Mouse (Mus musculus): ENCODE data around the gene Nphs2.
"Not testable (repeated sequence)": the region's sequence is repeated elsewhere in the genome, so short reads cannot be mapped to it uniquely, and the experiment has no call there.

Gene Nphs2

DNA sequence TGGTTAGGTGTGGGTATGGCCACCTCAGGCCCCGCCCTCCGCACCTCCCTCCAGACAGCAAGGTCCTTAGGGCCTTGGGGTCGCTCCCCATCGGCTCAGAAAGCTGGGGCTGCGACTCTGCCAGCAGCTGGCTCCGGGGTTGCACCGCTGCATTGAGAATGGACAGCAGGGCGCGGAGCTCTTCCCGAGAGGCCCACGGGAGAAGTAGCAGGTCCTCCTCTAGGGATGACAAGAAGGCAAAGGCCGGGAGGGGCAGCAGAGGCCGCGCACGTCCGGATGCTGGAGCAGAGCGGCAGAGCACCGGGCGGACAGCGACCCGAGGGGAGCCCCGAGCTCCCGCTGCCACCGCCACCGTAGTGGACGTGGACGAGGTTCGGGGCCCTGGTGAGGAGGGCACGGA, at the start of gene Nphs2:
Gene Nphs2 (plus strand): TSS at position 98 of the 400 bp plus-strand sequence.
- DNase-seq = peak; percentile 29 to 43

DNA sequence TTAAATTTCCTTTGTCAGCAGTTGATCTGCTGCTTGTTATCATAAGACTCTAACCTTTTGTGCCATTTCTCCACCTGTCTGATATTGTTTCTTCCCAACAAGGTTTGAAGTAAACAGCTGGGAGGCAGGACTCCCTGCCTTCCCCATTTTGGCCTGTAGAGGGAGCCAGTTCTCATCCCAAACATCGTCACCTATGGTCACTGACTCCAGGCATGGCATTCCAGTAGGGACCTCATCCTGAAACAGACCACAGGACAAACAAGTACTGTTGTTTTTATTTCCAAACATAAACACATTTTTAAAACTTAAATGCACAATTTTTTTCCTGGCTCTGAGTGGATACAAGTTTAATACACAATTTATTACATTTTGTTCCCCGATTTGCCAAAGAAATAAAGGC, 47.2 kb upstream of the Nphs2 start:
- peak; percentile 66 to 72 for DNase-seq

DNA sequence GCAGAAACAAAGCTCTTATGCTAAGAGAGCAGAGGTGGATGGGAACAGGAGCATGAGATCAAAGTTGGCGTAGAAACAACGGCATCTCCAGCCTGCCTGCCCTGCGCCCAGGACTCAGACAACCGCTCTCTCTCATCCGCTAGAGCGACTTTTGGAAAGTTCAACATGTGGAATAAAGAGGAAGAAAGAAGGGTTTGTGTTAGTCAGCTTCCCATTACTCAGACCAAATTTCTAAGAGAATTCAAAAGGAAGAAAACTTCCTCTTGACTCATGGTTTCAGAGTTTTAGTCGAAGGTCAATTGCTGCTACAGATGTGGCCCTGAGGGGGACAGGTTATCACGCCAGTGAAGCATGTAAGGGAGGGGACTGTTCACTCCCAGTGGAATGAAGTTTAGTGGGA, 46.6 kb upstream of the Nphs2 start:
- DNase-seq = no peak

DNA sequence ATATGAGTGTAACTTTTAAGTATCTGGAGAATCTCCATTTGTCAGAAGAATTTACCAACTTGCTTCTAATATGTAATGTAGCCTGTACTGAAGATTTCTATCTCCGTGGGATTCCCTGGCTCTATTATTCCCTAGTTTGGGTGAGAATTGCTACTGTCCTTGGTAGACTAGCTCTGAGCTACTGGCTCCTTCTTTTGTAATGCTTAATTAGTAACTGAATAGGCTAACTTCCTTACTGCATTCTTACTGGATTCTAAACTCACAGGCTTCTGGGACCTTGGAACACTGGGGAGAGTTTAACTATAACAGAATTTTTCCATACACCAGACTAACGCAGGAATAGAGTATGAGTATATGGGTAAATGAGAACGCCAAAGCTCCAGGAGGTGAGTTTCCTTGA, 42.0 kb upstream of the Nphs2 start:
- not testable (repeated sequence) for DNase-seq

DNA sequence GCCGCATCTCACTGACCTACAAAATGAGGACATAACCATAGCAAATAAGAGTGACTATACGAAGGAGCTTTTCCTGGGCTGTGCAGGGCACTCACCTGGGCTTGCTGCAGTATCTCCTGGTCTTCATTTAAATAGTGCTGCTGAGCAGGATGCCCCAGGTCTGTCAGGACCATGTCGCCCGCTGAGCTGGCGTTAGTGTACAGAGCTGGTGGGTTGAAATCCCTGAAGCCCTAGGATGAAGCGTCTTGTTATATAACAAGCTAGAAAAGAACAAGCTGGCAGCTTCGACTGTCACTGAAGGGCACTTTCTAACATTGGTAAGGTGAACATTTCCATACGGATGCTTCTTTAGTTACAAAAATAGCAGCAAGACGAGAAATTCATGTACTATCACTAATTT, 40.1 kb upstream of the Nphs2 start:
- no peak for DNase-seq

DNA sequence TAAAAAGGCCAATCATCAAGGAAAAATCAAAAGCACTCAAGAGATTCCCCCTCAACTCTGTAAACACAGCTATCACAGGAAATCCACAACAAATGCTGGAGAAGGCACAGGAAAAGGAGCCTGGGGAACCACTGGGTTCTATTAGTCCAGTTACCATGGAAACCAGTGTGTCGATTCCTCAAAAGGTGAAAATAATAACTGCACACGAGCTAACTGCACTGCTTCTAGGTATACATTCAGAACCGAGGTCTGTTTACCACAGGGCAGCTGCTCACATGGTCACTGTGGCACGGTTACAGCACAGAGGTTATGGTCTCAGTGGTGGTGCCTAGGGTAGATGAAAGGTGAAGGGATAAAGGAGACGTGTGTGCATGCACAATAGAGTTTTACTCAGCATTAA, 38.9 kb upstream of the Nphs2 start:
- DNase-seq = no peak

DNA sequence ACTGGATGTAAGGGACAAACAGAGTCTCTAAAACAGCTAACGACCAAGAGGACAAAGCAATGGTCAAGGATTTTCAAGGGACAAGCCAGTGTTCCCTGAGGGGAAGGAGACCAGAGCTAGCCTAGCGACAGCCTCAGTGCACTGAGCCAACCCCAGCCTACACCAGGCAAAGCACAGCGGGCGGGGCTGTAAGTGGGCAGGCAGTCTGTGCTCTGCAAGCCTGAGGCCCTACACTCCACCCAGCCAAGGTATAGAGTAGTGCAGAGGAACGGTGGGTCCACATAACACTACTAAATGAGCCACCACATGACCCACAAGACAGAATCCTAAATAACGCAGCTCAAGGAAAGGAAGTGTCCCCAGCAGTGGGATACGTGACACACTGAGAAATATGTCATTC, 36.9 kb upstream of the Nphs2 start:
- no peak for DNase-seq

DNA sequence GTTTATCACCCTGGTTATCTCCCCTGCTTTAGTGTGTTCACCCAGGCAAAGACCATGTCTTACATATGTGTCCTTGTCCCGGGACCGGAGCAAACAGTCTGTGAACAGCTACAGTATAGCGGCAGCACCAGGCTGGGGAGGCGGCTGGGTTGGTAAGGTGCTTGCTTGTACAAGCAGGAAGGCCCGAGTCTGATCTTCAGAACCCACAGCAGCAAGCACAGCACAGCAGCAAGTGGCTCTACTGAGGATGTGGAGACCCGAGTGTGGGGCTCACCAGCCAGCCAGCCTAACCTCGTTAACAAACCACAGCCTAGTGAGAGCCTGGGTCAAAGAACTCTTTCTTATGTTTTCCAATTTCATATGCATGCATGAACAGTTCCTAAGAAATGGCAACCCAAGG, 30.4 kb upstream of the Nphs2 start:
- DNase-seq = peak; percentile 54 to 71

DNA sequence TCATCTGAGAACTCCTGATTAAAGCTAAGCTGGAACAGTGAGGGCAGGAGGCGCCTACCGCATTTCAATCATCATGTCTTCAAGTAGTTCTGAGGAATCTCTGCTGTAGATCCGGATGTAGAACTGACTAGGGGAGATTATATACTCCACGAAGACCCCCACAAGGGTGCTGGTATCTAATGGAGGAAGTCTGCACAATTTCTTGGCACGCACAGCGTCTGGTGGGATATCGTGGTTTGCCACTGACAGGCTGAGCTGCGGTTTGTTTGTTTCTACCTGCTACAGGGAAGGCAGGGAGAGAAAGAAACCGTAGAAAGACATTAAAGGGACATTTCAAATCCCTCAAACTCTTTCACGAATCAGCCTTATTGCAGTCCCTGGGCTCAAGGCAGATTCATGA, 26.3 kb upstream of the Nphs2 start:
- DNase-seq = peak; percentile 19 to 44

DNA sequence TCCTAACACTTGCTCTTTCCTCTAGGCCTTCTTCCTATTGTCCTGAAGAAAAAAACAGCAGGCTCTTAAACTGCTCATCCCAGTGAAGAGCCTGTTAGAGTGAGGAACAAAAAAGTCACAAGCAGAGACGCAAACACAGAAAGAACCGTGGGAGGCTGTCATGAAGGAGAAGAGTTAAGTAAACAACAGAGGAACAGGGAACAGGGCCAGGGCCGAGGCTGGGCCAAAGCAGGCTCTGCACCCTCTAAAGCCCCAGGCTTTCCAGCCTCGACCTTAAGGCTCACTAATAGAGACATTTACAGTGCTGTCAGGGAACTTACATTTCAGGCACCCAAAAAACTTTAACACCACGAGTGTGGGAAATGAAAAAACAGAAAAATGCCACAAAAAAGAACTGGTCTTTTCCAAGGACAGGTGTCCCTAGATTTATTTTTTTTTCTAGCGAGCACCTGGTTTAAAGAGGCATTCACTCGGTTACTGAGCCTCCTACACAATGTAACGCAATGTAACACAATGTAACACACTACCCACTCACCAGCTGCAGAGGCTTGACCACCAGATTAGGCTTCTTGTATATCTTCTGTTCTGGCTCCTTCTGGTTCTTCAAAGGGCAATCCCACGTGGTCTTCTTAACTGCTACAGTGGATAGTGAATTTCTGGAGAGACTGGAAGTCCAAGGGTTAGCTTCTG, 25.5 kb upstream of the Nphs2 start:
- no peak for DNase-seq

DNA sequence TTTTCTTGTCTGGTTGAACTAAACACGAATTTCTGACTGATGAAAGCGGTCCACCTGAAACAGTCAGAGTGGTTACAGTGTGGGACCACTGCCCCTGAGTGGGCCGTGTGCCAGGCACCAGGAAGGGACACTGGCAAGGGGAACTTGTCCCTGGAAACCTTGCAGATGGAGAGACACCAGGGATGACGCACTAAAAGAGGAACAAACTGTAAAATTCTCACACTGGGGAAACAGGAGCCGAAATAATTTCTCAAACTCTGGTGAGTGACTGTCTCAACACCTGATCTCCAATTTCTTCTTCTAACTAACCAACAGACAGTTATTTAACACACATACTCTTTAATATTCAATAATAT, 25.0 kb upstream of the Nphs2 start:
- no peak for DNase-seq

DNA sequence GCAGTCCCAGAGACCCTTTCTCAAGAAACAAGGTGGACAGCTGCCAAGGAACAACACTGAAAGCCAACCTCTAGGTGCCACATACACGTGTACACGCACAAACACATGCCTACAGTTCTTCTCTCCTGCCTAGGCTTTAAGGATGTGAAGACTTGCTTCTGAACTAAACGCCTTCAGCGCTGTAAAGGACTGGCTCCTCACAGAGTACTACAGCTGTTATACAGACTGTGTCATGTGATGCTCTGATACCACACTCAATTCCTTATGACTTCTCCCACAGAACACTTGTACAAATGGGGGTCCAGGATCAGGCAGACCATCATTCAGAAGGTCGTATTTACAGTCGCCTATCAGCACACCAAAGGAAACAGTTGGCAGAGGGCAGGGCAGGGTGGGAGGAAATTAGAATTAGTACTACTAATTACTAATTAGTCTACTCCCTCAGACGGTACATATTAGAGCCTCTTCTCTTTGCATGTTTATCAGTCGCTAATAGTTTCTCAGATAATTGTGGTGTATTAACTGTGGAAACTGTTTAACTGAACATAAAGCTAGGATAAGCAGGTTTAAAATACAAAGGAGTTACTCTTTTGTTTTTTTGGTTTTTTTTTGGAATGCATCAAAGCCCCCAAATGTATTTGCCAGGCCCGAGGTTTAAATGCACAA, 21.8 kb upstream of the Nphs2 start:
- no peak for DNase-seq

DNA sequence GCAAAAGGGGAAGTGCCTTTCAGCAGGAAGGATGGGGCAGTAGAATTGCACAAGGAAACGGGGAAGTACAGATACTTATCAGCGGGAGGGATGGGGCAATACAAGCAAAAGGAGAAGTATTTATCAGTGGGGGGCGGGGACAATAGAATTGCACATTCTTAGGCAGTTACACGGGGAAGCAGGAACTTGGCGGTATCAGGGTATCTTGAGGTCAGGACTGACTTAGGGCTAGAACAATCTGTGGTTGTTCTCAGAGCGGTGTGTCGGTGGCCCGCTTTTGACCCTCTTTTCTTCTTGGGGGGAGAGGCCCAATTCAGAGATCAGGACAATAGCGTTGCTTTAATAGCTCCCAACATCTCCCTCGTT, 21.3 kb upstream of the Nphs2 start:
- not testable (repeated sequence) for DNase-seq

DNA sequence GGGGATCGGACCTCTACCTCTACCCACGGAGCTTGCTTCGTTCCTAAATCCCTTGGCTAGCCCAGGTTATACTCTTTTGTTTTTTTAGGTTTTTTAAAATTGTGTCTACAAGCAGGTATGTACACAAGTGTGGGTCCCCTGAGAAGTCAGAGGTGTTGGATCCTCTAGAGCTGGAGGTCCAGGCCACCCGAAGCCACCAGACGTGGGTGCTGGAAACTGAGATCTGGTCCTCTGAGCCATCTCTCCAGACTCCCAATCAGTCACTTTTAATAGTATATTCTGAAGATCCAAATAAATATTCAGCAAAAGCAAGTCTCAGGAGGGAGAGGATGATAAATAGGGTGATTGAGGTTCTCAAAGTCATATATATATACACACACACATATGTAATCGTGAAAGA, 20.5 kb upstream of the Nphs2 start:
- DNase-seq = no peak

DNA sequence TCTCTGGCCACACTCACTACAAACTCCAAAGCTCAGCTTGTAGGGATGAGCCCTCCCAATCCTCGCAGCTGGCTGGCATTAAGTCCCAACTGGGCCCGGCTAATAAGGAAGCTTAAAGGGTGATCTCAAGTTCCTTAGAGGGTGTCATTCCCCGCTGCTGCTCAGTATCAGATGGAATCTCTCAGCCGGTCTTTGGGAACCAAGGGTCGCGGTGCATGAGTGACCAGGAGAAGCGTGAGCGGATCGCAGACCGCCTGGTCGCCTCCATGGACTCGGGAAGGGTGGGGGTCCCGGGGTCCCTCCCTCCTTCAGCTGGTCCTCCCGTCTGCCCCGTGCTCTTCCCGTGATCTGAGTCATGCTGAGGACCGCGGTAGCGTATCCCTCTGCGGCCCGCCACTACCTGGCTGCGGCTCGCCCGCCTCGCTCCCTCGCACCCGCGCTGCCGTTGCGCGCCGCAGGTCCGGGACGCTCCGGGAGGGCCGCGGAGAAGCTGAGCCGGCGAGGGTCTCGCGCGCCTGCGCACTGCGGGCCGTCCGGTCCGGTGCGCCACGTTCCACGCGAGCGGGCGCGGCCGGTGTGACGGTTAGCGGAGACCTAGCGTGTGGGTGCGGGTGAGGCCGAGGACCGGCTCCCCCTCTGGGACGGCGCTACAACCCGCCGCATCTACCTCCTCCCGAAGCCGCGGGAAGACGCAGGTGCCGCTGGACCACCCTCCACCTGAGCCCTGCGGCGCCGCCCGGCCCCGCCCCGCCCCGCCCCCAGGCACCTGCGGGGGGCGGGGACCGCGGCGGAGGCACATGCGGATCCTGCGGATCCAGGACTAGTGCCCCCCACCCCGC, 7.4 kb upstream of the Nphs2 start, which contains the start of gene Tdrd5:
Gene Tdrd5 (minus strand): TSS at position 754 of the 839 bp plus-strand sequence.
- DNase-seq = peak; percentile 72 to 78

DNA sequence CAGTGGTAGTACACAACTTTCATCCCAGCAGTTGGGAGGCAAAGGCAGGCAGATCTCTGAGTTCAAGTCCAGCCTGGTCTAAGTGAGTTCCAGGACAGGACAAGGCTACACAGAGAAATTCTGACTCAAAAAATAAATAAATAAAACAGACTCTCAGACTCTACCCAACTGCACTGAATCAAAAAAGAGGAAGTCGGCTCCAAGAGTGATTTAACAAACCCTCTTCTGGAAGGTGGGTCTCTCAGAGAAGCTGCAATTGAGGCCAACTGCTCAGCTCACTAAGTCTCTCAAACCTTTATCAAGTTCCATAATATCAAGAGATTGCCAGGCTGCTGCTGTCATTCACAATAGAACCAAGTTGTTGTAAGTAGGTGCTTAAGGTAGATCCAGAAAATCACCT, 1.9 kb upstream of the Nphs2 start:
- DNase-seq = no peak

DNA sequence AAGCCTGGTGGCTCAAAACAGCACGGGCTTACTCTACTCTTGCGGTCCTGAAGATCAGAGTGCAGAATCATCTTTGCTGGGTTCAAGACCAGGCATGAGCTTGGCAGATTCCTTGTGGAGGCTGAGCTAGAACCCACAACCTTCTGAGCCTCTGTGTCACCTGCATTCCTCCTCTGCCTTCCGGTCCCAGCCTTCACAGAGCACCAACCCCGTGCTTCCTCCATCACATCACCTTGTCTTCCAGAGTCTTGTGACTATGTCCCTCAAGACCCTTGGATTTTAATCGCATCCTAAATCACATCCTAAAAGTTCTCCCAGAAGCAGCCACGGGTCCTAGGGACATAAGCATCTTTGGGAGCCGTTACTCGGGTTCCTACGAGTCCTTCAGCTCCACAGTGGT, 12.6 kb downstream of the Nphs2 start:
- no peak for DNase-seq

DNA sequence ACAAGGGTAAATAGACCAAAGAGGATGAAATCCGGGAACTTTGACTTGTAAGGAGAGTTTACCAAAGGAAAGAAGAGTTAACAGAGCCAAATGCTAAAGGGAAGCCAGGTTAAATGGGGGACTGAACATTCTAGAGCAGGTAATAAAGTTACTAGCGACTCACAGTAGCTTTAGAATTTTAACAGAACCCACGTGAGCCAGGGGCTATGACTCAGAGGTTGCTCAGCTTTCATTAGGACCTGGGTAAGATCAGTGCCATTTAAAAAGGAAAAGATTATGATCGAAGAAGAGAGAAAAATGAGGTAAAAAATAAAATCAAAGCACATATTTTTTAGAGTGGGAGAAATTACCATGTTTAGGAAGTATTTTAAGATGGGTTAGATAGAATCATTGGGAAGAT, 30.3 kb downstream of the Nphs2 start:
- DNase-seq = no peak

DNA sequence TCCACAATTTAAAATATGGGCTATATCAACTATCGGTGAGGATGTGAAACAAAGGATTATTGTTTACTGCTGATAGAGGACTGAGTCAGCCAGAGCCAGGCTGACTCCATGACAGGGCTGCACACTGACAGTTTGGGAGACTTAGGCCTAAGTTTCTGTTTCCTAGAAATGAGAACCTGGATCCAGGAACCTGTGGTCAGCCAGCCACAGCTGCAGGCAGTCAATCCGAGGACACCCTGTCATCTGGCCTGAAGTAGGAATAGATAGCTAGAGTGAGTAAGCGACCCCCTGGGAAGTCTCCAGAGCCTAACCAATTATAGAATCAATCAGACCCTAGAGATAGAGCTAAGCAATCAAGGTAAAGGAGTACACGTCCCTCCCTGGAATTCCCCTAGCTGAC, 33.9 kb downstream of the Nphs2 start:
- no peak for DNase-seq

DNA sequence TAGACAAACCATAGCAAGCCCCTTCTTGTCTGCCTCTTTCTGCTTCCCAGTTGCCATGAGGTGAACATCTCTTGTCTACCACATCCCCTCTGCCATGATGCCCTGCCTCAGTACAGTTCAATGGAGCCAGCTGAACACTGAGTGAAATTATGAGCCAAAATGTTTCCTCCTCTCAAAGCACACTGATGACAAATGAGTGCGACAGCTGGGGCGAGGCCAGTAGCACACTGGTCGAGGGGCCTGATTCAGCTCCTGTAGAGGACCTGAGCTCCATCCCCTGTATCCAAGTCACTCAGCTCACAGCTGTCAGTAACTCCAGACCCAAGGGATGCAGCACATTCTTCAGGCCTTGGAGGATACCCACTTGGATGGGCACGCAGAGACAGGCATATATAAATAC, 35.1 kb downstream of the Nphs2 start:
- no peak for DNase-seq

DNA sequence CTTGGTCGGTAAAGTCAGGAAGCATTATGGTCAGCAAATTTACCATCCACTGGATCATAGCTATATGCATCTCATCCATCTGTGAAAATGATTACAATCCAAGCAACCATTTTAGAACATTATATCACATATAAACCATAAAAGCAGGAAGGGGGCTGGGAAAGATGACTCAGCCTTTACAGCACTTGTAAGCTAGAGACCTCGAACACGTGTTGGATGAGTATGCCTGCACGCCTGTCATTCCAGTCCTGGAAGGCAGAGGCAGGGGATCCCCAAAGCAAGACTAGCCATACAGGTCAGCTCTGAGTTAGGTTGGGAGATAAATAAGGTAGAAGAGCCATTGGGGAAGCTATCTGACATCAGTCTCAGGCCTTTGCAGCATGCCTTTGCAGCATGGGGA, 38.5 kb downstream of the Nphs2 start:
- peak in 1 of 2 experiments; percentile 27 for DNase-seq

DNA sequence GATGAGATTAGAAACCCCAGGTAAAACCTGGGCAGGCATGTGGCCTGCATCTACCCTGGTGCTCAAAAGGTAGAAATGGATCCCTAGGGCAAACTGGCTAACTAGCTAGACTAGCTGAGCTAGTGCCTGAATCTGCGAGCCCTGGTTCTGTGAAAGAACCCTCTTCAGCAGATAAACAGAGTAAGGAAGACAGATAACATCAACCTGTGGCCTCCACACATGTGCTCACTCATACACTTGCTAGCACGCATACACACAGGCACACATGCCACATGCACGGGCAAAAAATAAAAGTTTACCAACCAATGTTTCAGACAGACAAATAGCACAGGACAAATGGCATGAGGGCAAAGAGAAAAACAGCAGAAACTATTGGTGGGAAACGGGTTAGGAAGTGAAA, 39.9 kb downstream of the Nphs2 start:
- peak; percentile 46 to 51 for DNase-seq

DNA sequence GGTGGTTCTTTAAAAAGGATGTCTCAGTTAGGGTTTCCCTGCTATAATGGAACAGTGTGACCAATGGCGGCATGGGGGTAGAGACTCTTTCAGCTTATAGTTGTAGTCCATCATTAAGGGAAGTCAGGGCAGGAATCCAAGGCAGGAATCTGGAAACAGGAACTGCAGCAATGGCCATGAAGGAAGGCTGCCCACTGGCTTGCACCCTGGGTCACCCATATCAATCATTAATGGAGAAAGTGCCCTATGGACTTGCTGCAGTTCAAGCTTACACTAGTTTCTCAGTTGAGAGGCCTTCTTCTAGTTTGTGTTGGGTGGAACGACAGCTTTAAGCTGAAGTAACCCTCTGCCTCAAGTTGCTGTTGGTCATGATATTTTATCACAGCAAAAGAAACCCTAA, 41.9 kb downstream of the Nphs2 start:
- no peak for DNase-seq

DNA sequence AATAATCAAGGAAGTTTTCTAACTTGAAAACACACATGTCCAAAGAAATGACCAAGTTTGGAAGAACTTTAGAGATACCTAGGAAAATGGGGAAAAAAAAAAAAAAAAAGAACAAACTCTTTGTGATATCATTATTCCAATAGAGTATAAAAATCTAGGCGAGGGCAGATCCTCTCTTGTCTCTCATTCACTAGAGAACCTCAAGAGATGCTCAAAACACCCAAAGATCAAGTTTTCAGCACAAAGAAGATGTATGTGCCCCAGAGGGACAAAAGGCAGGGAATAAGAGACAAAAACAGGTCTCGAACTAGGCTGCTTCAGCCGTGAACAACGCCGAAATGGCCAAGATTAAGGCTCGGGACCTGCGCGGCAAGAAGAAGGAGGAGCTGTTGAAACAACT, 55.2 kb downstream of the Nphs2 start, which contains the start of gene Gm2000:
Gene Gm2000 (plus strand): TSS at position 301 of the 400 bp plus-strand sequence.
- no peak for DNase-seq
